Mouse (Mus musculus): ENCODE measurements around the gene Dbx1.

GRCm38 (mm10) chr7:49633375-49633956 is 3.2 kb downstream of the Dbx1 start:
- TF ChIP-seq POLR2A (IDR thresholded peaks at IDR 0.05; ENCODE audit: insufficient read length, low read depth): no peak
- no peak for TF ChIP-seq TCF3 (IDR thresholded peaks at IDR 0.05; ENCODE audit: insufficient read length, low read depth)
- no peak for TF ChIP-seq USF1 (IDR thresholded peaks at IDR 0.05; ENCODE audit: low read depth)
- TF ChIP-seq TCF12 (IDR thresholded peaks at IDR 0.05; ENCODE audit: insufficient read depth, poor library complexity, severe bottlenecking): no peak
- no peak for TF ChIP-seq E2F4 (IDR thresholded peaks at IDR 0.05; ENCODE audit: insufficient read depth)
- no peak for TF ChIP-seq POLR2AphosphoS2 (IDR thresholded peaks at IDR 0.05; ENCODE audit: insufficient read length, low read depth)
- no peak for TF ChIP-seq REST (IDR thresholded peaks at IDR 0.05; ENCODE audit: insufficient read depth, insufficient read length)
